Mouse (Mus musculus): Measurements from ENCODE around the gene Pou2f1. TPM values are rescaled to one million over a fixed set of nuclear protein-coding genes. Genes with fewer than 3 reads are reported as not detected.

Gene Pou2f1
- polyA plus RNA-seq, 1 experiment from 2014 or later = 3.4 TPM

DNA sequence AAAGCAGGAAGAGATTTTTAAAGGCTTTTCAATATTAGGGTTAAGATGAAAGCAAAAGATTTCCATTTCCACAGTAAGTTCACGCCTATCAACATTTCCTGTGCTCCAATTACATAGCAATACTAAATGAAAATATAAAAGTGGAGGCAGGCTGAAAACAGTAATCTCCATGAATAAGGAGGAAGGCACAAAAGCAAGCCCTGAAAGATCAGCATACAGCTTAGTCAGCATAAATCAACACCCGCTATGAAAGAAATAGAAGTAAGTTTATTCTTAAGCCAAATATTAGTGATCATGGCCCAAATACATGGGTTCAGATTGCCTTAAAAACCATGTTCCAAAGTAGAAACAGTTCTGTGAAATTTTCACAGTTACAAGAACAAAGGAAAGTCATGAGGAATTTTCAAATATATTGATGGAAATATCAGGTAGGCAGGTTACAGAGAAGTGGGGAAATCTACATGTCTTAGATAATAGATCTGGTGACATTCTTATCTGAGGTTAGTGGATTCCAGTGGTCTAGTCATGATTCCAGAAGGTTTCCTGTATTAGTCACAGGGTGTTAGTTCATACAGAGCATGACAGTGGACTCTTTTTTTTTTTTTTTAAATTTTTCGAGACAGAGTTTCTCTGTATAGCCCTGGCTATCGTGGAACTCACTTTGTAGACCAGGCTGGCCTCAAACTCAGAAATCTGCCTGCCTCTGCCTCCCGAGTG is 6.3 kb upstream of the Pou2f1 start:
- 76% methylated on average over 5 of the region's 5 CpGs for WGBS (ENCODE audit: insufficient replicate concordance)
- Histone ChIP-seq H3K36me3 (replicated peaks; ENCODE audit: insufficient read depth, low read length) (no peaks in the 10 kb centered on the region), H3K4me1 (ENCODE audit: insufficient read depth) (no peaks in the 10 kb centered on the region), H3K27ac (ENCODE audit: low read depth) (no peak overlapping the region), H3K9me3 (ENCODE audit: low read length) (no peaks in the 10 kb centered on the region), H3K4me2 (ENCODE audit: low read depth, low read length) (no peak overlapping the region), H3K9ac (replicated peaks) (no peak overlapping the region), H3K4me3 (ENCODE audit: low read depth, low read length) (no peak overlapping the region), H3K27me3 (ENCODE audit: insufficient read depth, low read length) (no peaks in the 10 kb centered on the region)
- no peak for ATAC-seq
- DNase-seq = no peak
- TF ChIP-seq EP300 (IDR thresholded peaks at IDR 0.05; ENCODE audit: low read depth) (no peak), CTCF (IDR thresholded peaks at IDR 0.05; ENCODE audit: low read depth) (no peak)

DNA sequence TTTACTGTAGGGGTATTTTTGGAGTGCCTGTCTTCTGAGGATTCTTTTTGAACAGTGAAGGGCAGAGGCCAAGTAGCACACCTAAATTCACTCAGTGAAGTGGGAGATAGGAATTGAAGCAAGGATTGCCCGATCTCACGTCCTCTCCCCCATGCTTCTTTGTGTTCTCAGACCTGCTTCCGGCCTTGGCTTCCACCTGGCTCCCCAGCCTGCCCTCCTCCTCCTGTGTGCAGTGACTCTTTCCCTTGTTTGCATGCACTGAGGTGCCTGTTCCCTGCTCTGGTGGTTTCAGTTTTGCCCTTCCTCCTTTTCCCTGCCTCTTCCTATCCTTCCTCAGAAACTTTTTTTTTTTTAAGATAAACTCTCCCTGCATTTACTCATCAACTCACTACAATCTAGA is 4.5 kb upstream of the Pou2f1 start:
- Histone ChIP-seq H3K27me3 (ENCODE audit: insufficient read depth, low read length) (no peaks in the 10 kb centered on the region), H3K36me3 (replicated peaks; ENCODE audit: insufficient read depth, low read length) (no peaks in the 10 kb centered on the region), H3K4me2 (ENCODE audit: low read depth, low read length) (no peak overlapping the region), H3K4me3 (ENCODE audit: low read depth, low read length) (no peak overlapping the region), H3K9me3 (ENCODE audit: low read length) (no peaks in the 10 kb centered on the region), H3K27ac (ENCODE audit: low read depth) (no peak overlapping the region), H3K9ac (replicated peaks) (no peak overlapping the region), H3K4me1 (ENCODE audit: insufficient read depth) (no peaks in the 10 kb centered on the region)
- no peak for DNase-seq
- TF ChIP-seq EP300 (IDR thresholded peaks at IDR 0.05; ENCODE audit: low read depth) (no peak), CTCF (IDR thresholded peaks at IDR 0.05; ENCODE audit: low read depth) (no peak)
- 59% methylated on average over 3 of the region's 3 CpGs for WGBS (ENCODE audit: insufficient replicate concordance)
- no peak for ATAC-seq

DNA sequence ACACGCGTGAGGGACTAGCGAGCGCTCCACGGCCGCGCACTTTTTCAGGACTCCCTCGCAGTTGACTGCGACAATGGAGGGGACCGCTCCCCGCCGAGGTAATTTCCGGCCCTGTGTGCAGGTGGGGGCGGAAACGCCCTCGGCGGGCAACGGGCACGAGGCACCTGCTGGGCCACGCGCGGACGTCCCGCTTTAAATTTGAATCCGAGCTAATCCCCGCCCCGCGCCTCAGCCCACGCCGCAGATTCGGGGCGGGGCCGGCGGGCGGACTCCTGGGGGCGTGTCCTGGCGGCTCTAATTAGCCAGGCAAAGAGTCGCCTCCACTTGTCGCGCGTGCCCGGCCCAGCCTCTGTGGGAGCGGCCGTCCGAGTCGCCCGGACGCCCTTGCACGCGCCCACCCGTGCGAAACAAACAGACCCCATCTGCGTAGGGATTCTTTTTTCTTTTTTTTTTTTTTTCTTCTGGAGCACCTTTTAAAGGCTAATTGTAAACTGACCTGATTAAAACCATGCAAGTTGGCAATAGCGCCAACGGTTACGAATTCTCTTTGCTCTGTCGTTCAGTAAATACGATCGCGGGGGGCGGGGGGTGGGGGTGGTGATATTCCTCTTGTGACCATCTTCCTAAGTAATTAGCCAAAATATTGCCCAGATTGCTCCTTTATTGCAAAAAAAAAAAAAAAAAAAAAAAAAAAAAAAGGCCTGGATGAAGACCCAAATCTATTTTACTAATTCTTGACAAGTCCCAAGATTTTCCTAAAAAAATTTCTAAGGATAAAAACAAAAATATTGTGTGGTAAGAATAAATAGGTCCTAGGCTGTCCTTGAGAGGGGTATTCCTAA is 924 bp upstream of the Pou2f1 start:
- H3K9me3 ChIP-seq (ENCODE audit: low read length) = no peaks in the 10 kb centered on the region
- H3K9ac ChIP-seq (replicated peaks) = peak overlapping the region; percentile 70
- DNase-seq (peak; percentile 96), ATAC-seq (peak; percentile 75)
- TF ChIP-seq EP300 (IDR thresholded peaks at IDR 0.05; ENCODE audit: low read depth) = 0 out of 2 replicates have a peak, but pooled peaks have one; percentile 22
- no peak for TF ChIP-seq CTCF (IDR thresholded peaks at IDR 0.05; ENCODE audit: low read depth)
- peak overlapping the region; percentile 98 for H3K4me3 ChIP-seq (ENCODE audit: low read depth, low read length)
- H3K4me2 ChIP-seq (ENCODE audit: low read depth, low read length) = peak overlapping the region; percentile 99
- peaks cover 16% of the 10 kb centered on the region for H3K4me1 ChIP-seq (ENCODE audit: insufficient read depth)
- WGBS (ENCODE audit: insufficient replicate concordance) = under 1% methylated on average over 59 of the region's 61 CpGs
- peak overlapping the region; percentile 94 for H3K27ac ChIP-seq (ENCODE audit: low read depth)
- no peaks in the 10 kb centered on the region for H3K27me3 ChIP-seq (ENCODE audit: insufficient read depth, low read length)
- H3K36me3 ChIP-seq (replicated peaks; ENCODE audit: insufficient read depth, low read length) = no peaks in the 10 kb centered on the region

DNA sequence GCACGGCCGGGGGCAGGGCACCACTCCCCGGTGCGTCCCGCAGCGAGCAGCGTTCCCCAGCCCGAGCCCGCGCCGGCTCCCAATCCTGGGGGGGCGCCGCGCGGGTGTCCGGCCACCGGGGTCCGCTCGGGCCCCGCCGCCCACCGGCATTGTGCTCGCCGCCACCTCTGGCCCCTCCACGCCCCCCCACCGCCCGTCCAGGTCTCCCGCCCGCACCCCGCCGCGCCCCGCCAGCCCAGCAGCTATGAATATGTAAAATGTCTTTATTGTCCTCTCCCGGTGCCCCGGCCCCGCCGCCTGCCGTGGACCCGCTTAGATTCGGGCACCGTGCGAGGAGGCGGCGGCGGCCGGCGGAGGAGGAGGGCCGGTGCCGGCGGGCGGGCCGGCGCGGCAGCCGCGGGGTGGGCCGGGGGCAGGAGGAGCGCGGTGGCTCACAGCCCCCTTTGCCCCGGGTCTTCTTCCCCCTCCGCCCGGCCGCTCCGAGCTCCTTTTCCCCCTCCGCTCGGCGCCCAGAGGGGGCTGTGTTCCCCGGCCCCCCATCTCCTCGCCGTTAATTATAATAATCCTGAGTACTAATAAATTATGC is 481 bp downstream of the Pou2f1 start:
- TF ChIP-seq EP300 (IDR thresholded peaks at IDR 0.05; ENCODE audit: low read depth) (no peak), CTCF (IDR thresholded peaks at IDR 0.05; ENCODE audit: low read depth) (no peak)

DNA sequence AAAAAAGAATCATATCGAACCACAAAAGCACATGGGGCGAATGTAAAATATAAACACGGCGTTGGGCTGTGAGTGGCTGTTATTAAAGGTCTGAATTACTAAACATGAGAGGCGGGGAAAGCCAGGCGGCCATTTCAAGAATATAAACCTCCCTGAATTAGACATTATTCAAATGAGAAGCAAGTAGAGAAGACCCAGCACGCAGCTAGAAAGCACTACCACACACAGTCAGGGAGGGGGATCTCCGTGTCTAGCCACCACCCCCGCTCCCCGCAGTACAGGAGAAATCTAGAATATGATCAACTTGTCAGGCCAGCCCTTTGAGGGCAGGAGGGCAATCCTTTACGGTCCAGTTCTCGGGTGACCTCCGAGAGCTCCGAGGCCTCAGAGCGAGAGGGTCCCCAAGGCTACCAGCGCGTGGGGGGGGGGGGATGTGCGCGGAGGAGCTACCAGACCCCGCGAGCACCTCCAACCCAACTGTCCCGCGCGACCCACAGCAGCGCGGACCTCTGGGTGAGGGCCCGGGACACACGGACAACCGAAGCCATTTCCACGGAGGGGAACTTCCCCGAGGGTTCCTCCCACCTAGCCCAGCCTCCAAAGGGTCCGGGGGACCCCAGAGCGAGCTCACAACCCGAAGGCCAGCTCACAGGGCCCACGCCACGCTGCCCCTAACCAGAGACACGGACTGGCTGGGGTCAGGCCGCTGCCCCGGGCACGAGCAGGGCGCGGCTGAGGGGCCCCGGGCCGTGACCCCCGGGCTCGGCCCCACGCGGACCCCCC is 1.2 kb downstream of the Pou2f1 start:
- Histone ChIP-seq H3K27ac (ENCODE audit: low read depth) (peak overlapping the region; percentile 98), H3K36me3 (replicated peaks; ENCODE audit: insufficient read depth, low read length) (no peaks in the 10 kb centered on the region), H3K9ac (replicated peaks) (peak overlapping the region; percentile 98), H3K4me3 (ENCODE audit: low read depth, low read length) (peak overlapping the region; percentile 98), H3K4me2 (ENCODE audit: low read depth, low read length) (peak overlapping the region; percentile 99), H3K27me3 (ENCODE audit: insufficient read depth, low read length) (no peaks in the 10 kb centered on the region), H3K9me3 (ENCODE audit: low read length) (no peaks in the 10 kb centered on the region), H3K4me1 (ENCODE audit: insufficient read depth) (peaks cover 16% of the 10 kb centered on the region)
- ATAC-seq = no peak
- DNase-seq = peak; percentile 55
- WGBS (ENCODE audit: insufficient replicate concordance) = under 1% methylated on average over 42 of the region's 48 CpGs
- TF ChIP-seq CTCF (IDR thresholded peaks at IDR 0.05; ENCODE audit: low read depth) = no peak
- TF ChIP-seq EP300 (IDR thresholded peaks at IDR 0.05; ENCODE audit: low read depth) = no peak

More for the DNA sequence above, 481 bp downstream of the Pou2f1 start:
- H3K4me3 ChIP-seq (ENCODE audit: low read depth, low read length) = peak overlapping the region; percentile 98
- no peaks in the 10 kb centered on the region for H3K27me3 ChIP-seq (ENCODE audit: insufficient read depth, low read length)
- H3K36me3 ChIP-seq (replicated peaks; ENCODE audit: insufficient read depth, low read length) = no peaks in the 10 kb centered on the region
- peaks cover 16% of the 10 kb centered on the region for H3K4me1 ChIP-seq (ENCODE audit: insufficient read depth)
- peak; percentile 68 for DNase-seq
- H3K9ac ChIP-seq (replicated peaks) = peak overlapping the region; percentile 98
- H3K27ac ChIP-seq (ENCODE audit: low read depth) = peak overlapping the region; percentile 98
- 1% methylated on average over 41 of the region's 70 CpGs for WGBS (ENCODE audit: insufficient replicate concordance)
- H3K9me3 ChIP-seq (ENCODE audit: low read length) = no peaks in the 10 kb centered on the region
- peak; percentile 37 for ATAC-seq
- peak overlapping the region; percentile 99 for H3K4me2 ChIP-seq (ENCODE audit: low read depth, low read length)

Measured in liver, postnatal 0 days (tissue).